Mouse (Mus musculus): ENCODE results near the gene 4932438A13Rik. TPM values are rescaled to one million over a fixed set of nuclear protein-coding genes. Genes with fewer than 3 reads are reported as not detected.

The 4932438A13Rik gene
- polyA plus RNA-seq, 1 experiment from 2014 or later, result 55.3 TPM

DNA sequence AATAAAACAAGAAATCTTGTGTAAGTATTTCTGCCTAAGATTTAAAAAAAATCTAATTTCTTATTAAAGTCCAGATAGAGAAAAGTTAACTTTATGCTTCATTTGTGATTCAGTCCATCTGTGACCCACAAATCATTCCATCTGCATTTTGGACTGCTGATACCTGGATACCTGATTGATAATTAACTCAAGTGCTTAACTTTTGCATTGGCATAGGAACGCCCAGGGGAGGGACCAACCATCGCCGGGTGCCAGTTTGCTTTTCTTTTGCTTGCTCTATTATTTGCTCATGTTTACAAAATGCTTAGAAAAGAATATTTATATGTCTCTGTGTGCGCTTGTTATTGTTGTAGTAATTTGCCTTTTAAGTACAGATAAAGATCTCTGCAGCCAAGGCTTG, 1.6 kb downstream of the 4932438A13Rik start:
- Histone ChIP-seq H3K4me1 (ENCODE audit: control insufficient read depth, insufficient read depth, low read length) (peaks cover 4% of the 10 kb centered on the region; the same call in 1 of the 2 replicates), H3K4me3 (ENCODE audit: low read depth, low read length) (no peak overlapping the region), H3K9me3 (replicated peaks; ENCODE audit: control insufficient read depth, low read length) (no peaks in the 10 kb centered on the region), H3K9ac (ENCODE audit: low read length) (no peak overlapping the region), H3K36me3 (ENCODE audit: control insufficient read depth, insufficient read depth, low read length) (peaks cover 8% of the 10 kb centered on the region), H3K27me3 (replicated peaks; ENCODE audit: control insufficient read depth, insufficient read depth, low read length) (no peaks in the 10 kb centered on the region), H3K4me2 (ENCODE audit: low read length) (no peak overlapping the region), H3K27ac (ENCODE audit: low read depth, low read length) (no peak overlapping the region)
- 93% methylated on average over 4 of the region's 4 CpGs for WGBS
- ATAC-seq (no peak), DNase-seq (ENCODE audit: low spot score) (no peak)

- WGBS, result 91% methylated on average over 3 of the region's 3 CpGs
- Histone ChIP-seq H3K27me3 (replicated peaks; ENCODE audit: control insufficient read depth, insufficient read depth, low read length) (no peaks in the 10 kb centered on the region), H3K4me1 (ENCODE audit: control insufficient read depth, insufficient read depth, low read length) (no peaks in the 10 kb centered on the region)
These were observed 42.5 kb downstream of the 4932438A13Rik start for GRCm38 (mm10) chr3:36905372-36905771.

GRCm38 (mm10) chr3:36917832-36918231, 54.9 kb downstream of the 4932438A13Rik start:
- Histone ChIP-seq H3K4me2 (ENCODE audit: low read length) (no peak overlapping the region), H3K9me3 (replicated peaks; ENCODE audit: control insufficient read depth, low read length) (no peaks in the 10 kb centered on the region), H3K4me3 (ENCODE audit: low read depth, low read length) (no peak overlapping the region), H3K4me1 (ENCODE audit: control insufficient read depth, insufficient read depth, low read length) (no peaks in the 10 kb centered on the region), H3K27ac (ENCODE audit: low read depth, low read length) (no peak overlapping the region), H3K9ac (ENCODE audit: low read length) (no peak overlapping the region), H3K36me3 (ENCODE audit: control insufficient read depth, insufficient read depth, low read length) (peaks cover 20% of the 10 kb centered on the region), H3K27me3 (replicated peaks; ENCODE audit: control insufficient read depth, insufficient read depth, low read length) (no peaks in the 10 kb centered on the region)
- DNase-seq (ENCODE audit: low spot score) (no peak), ATAC-seq (no peak)
- 92% methylated on average over 2 of the region's 2 CpGs for WGBS

More at GRCm38 (mm10) chr3:36905372-36905771, 42.5 kb downstream of the 4932438A13Rik start:
- no peaks in the 10 kb centered on the region for H3K9me3 ChIP-seq (replicated peaks; ENCODE audit: control insufficient read depth, low read length)
- ATAC-seq (no peak), DNase-seq (ENCODE audit: low spot score) (no peak)
- no peak overlapping the region for H3K9ac ChIP-seq (ENCODE audit: low read length)
- peaks cover 20% of the 10 kb centered on the region for H3K36me3 ChIP-seq (ENCODE audit: control insufficient read depth, insufficient read depth, low read length)
- H3K27ac ChIP-seq (ENCODE audit: low read depth, low read length), result no peak overlapping the region
- no peak overlapping the region for H3K4me2 ChIP-seq (ENCODE audit: low read length)
- no peak overlapping the region for H3K4me3 ChIP-seq (ENCODE audit: low read depth, low read length)

DNA sequence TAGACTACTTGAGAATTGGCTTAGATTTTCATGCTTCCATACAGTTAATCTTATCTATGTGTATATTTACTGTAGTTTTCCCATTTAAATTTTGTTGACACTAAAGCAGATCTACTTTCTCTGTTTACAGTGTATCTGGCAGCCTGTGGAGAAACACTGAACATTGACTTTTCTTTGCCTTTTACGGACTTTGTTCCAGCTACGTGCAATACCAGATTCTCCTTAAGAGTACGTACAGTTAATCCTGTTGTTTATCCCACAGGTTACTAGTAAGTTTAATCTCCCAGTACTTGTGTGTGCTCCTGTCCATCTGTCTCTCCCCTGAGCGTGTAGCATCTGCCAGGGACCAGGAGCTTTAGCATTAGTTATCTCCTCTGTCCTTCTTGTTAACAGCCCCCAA, 55.4 kb downstream of the 4932438A13Rik start:
- Histone ChIP-seq H3K9me3 (replicated peaks; ENCODE audit: control insufficient read depth, low read length) (no peaks in the 10 kb centered on the region), H3K9ac (ENCODE audit: low read length) (no peak overlapping the region), H3K4me2 (ENCODE audit: low read length) (no peak overlapping the region), H3K27me3 (replicated peaks; ENCODE audit: control insufficient read depth, insufficient read depth, low read length) (no peaks in the 10 kb centered on the region), H3K4me3 (ENCODE audit: low read depth, low read length) (no peak overlapping the region), H3K4me1 (ENCODE audit: control insufficient read depth, insufficient read depth, low read length) (no peaks in the 10 kb centered on the region), H3K27ac (ENCODE audit: low read depth, low read length) (no peak overlapping the region), H3K36me3 (ENCODE audit: control insufficient read depth, insufficient read depth, low read length) (peaks cover 20% of the 10 kb centered on the region)
- DNase-seq (ENCODE audit: low spot score) (no peak), ATAC-seq (no peak)
- 92% methylated on average over 4 of the region's 4 CpGs for WGBS

GRCm38 (mm10) chr3:36941572-36941971, 78.7 kb downstream of the 4932438A13Rik start:
- H3K27me3 ChIP-seq (replicated peaks; ENCODE audit: control insufficient read depth, insufficient read depth, low read length), result no peaks in the 10 kb centered on the region
- H3K36me3 ChIP-seq (ENCODE audit: control insufficient read depth, insufficient read depth, low read length), result peaks cover 19% of the 10 kb centered on the region; the same call in 1 of the 2 replicates
- 15% methylated on average over 5 of the region's 5 CpGs for WGBS
- H3K4me3 ChIP-seq (ENCODE audit: low read depth, low read length), result no peak overlapping the region
- H3K27ac ChIP-seq (ENCODE audit: low read depth, low read length), result no peak overlapping the region
- ATAC-seq (no peak), DNase-seq (ENCODE audit: low spot score) (no peak)
- H3K4me1 ChIP-seq (ENCODE audit: control insufficient read depth, insufficient read depth, low read length), result peaks cover 2% of the 10 kb centered on the region; the same call in 1 of the 2 replicates
- no peaks in the 10 kb centered on the region for H3K9me3 ChIP-seq (replicated peaks; ENCODE audit: control insufficient read depth, low read length)
- H3K4me2 ChIP-seq (ENCODE audit: low read length), result no peak overlapping the region
- H3K9ac ChIP-seq (ENCODE audit: low read length), result no peak overlapping the region

DNA sequence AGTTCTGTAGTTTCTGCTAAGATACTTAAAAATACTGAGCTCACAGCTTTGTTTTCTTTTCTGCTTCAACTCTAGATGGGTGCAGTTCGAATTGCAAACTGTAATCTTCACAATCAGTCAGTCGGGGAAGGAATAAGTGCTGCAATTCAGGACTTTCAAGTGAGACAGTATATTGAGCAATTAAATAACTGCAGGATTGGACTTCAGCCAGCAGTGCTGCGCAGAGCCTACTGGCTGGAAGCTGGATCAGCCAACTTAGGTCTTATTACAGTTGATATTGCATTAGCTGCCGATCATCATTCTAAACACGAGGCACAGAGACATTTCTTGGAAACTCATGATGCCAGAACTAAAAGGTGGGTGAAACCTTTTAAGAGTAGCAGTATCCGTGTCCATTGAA, 79.2 kb downstream of the 4932438A13Rik start:
- no peak overlapping the region for H3K27ac ChIP-seq (ENCODE audit: low read depth, low read length)
- H3K4me1 ChIP-seq (ENCODE audit: control insufficient read depth, insufficient read depth, low read length), result peaks cover 2% of the 10 kb centered on the region; the same call in 1 of the 2 replicates
- H3K27me3 ChIP-seq (replicated peaks; ENCODE audit: control insufficient read depth, insufficient read depth, low read length), result no peaks in the 10 kb centered on the region
- peak; percentile 66; the same call in 1 of the 2 replicates for ATAC-seq
- DNase-seq (ENCODE audit: low spot score), result peak; percentile 72
- H3K9me3 ChIP-seq (replicated peaks; ENCODE audit: control insufficient read depth, low read length), result no peaks in the 10 kb centered on the region
- H3K4me2 ChIP-seq (ENCODE audit: low read length), result no peak overlapping the region
- peaks cover 16% of the 10 kb centered on the region; the same call in 1 of the 2 replicates for H3K36me3 ChIP-seq (ENCODE audit: control insufficient read depth, insufficient read depth, low read length)
- H3K9ac ChIP-seq (ENCODE audit: low read length), result no peak overlapping the region
- H3K4me3 ChIP-seq (ENCODE audit: low read depth, low read length), result no peak overlapping the region
- 52% methylated on average over 6 of the region's 6 CpGs for WGBS

GRCm38 (mm10) chr3:36943706-36944105, 80.8 kb downstream of the 4932438A13Rik start:
- DNase-seq (ENCODE audit: low spot score) (no peak), ATAC-seq (no peak)
- Histone ChIP-seq H3K4me1 (ENCODE audit: control insufficient read depth, insufficient read depth, low read length) (peaks cover 2% of the 10 kb centered on the region; the same call in 1 of the 2 replicates), H3K4me2 (ENCODE audit: low read length) (no peak overlapping the region), H3K9me3 (replicated peaks; ENCODE audit: control insufficient read depth, low read length) (no peaks in the 10 kb centered on the region), H3K4me3 (ENCODE audit: low read depth, low read length) (no peak overlapping the region), H3K9ac (ENCODE audit: low read length) (no peak overlapping the region), H3K27me3 (replicated peaks; ENCODE audit: control insufficient read depth, insufficient read depth, low read length) (no peaks in the 10 kb centered on the region), H3K36me3 (ENCODE audit: control insufficient read depth, insufficient read depth, low read length) (peaks cover 23% of the 10 kb centered on the region), H3K27ac (ENCODE audit: low read depth, low read length) (no peak overlapping the region)

DNA sequence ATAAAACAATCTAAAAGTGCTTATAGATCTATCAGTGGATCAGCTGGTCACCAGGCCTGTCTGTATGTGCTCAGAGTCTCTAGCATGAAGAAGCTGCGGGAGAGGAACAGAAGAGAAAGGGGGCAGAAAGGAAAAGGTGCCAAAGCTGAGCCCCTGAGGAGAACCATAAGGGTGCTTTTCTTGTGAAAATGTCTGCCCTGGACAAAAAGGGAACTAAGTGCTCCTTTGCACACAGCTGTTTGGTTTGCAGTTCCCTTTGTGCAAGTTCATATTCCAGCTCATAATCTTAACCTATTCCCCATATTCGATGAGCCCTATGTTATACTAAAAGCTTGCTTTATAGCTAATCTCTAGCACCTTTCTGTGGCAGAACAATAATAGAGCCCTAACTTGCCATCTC, 175.1 kb downstream of the 4932438A13Rik start:
- no peak for ATAC-seq
- H3K27me3 ChIP-seq (replicated peaks; ENCODE audit: control insufficient read depth, insufficient read depth, low read length), result no peaks in the 10 kb centered on the region
- WGBS, result 82% methylated on average over 2 of the region's 2 CpGs

GRCm38 (mm10) chr3:37039811-37040210, 176.9 kb downstream of the 4932438A13Rik start:
- Histone ChIP-seq H3K27me3 (replicated peaks; ENCODE audit: control insufficient read depth, insufficient read depth, low read length) (no peaks in the 10 kb centered on the region), H3K4me3 (ENCODE audit: low read depth, low read length) (no peak overlapping the region), H3K4me2 (ENCODE audit: low read length) (no peak overlapping the region), H3K27ac (ENCODE audit: low read depth, low read length) (no peak overlapping the region), H3K36me3 (ENCODE audit: control insufficient read depth, insufficient read depth, low read length) (peaks cover 40% of the 10 kb centered on the region), H3K9me3 (replicated peaks; ENCODE audit: control insufficient read depth, low read length) (no peaks in the 10 kb centered on the region), H3K9ac (ENCODE audit: low read length) (no peak overlapping the region), H3K4me1 (ENCODE audit: control insufficient read depth, insufficient read depth, low read length) (no peaks in the 10 kb centered on the region)
- ATAC-seq (no peak), DNase-seq (ENCODE audit: low spot score) (no peak)

More for the DNA sequence above, 175.1 kb downstream of the 4932438A13Rik start:
- H3K4me2 ChIP-seq (ENCODE audit: low read length), result no peak overlapping the region
- H3K27ac ChIP-seq (ENCODE audit: low read depth, low read length), result no peak overlapping the region
- no peak for DNase-seq (ENCODE audit: low spot score)
- H3K9me3 ChIP-seq (replicated peaks; ENCODE audit: control insufficient read depth, low read length), result no peaks in the 10 kb centered on the region
- H3K4me1 ChIP-seq (ENCODE audit: control insufficient read depth, insufficient read depth, low read length), result no peaks in the 10 kb centered on the region
- H3K4me3 ChIP-seq (ENCODE audit: low read depth, low read length), result no peak overlapping the region
- H3K9ac ChIP-seq (ENCODE audit: low read length), result no peak overlapping the region
- H3K36me3 ChIP-seq (ENCODE audit: control insufficient read depth, insufficient read depth, low read length), result peaks cover 40% of the 10 kb centered on the region
